Mouse (Mus musculus) embryonic facial prominence, embryonic 13.5 days (tissue): ENCODE measurements around the gene Kazn. TPM values are rescaled to one million over a fixed set of nuclear protein-coding genes. Genes with fewer than 3 reads are reported as not detected.

Source experiments
- ATAC-seq: fragments of 200-750 bp; cut with Nextera tagmentation; 2 replicates; pipeline ENCODE4 v1.8.0; 2017; ENCODE audit warnings: low read depth; ENCODE audit not compliant: insufficient number of reproducible peaks, insufficient read depth, low FRiP score, low TSS enrichment
- H3K27ac ChIP-seq: fragments of 300-500 bp; sonication (generic); 2 replicates; pipeline ENCODE4 v1.5.1; 2015; ENCODE audit warnings: moderate library complexity, mild to moderate bottlenecking, inconsistent platforms
- H3K27me3 ChIP-seq: fragments of 300-500 bp; sonication (generic); 2 replicates; pipeline ENCODE4 v1.6.1; 2015; ENCODE audit warnings: mild to moderate bottlenecking, inconsistent platforms
- H3K36me3 ChIP-seq: fragments of 300-500 bp; sonication (generic); 2 replicates; pipeline ENCODE4 v1.6.1; 2015; ENCODE audit warnings: mild to moderate bottlenecking, inconsistent platforms
- H3K4me1 ChIP-seq: fragments of 300-500 bp; sonication (generic); 2 replicates; pipeline ENCODE4 v1.6.1; 2015; ENCODE audit warnings: inconsistent platforms
- H3K4me2 ChIP-seq: fragments of 300-500 bp; sonication (generic); 2 replicates; pipeline ENCODE4 v1.6.1; 2015; ENCODE audit warnings: moderate library complexity, mild to moderate bottlenecking, inconsistent platforms
- H3K4me3 ChIP-seq: fragments of 300-500 bp; sonication (generic); 2 replicates; pipeline ENCODE4 v1.5.1; 2015; ENCODE audit warnings: mild to moderate bottlenecking, inconsistent platforms
- H3K9ac ChIP-seq: fragments of 300-500 bp; sonication (generic); 2 replicates; pipeline ENCODE4 v1.6.1; 2015; ENCODE audit warnings: mild to moderate bottlenecking, inconsistent platforms
- H3K9me3 ChIP-seq: fragments of 300-500 bp; sonication (generic); 2 replicates; pipeline ENCODE4 v1.6.1; 2016; ENCODE audit warnings: inconsistent platforms
- WGBS: fragments of 180-500 bp; shearing (Covaris S2); methylation state at CpG from one replicate; pipeline ENCODE4 v1.1.7; 2015; ENCODE audit warnings: mixed read lengths; 5-methylcytosine and 5-hydroxymethylcytosine counted together
- polyA plus RNA-seq: library from polyadenylated mRNA; unstranded; fragments of >200 nt; fragmentation: Nextera tagmentation; extraction: Ambion mirVana; gene quantifications from 2 replicates; pipeline ENCODE4 v1.2.1, GENCODE M21; 2015

Gene Kazn
- polyA plus RNA-seq, 1 experiment from 2014 or later: 13.2 TPM

DNA sequence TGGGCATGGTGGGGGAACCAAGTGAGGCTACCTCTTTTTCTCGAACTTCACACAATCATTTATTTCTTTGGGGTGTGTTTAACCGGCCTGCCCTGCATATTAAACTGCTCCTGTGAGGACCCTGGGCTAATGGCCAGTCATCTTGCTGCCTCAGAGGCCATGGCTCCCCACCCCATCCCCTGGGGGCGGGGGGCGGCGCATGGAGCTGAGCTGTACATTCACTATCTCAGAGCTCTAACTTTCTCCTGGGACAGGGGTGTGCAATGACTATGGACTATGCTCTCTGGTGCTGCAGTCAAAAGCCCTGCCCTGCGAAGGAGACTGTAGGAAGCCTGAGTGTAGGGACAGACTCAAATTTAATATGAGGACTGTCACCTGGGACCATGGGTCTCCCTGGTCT, 22.2 kb downstream of the Kazn start:
- Histone ChIP-seq H3K27ac (no peak overlapping the region), H3K4me2 (no peak overlapping the region), H3K27me3 (no peaks in the 10 kb centered on the region), H3K4me3 (no peak overlapping the region), H3K9me3 (no peaks in the 10 kb centered on the region), H3K4me1 (peaks cover 39% of the 10 kb centered on the region), H3K36me3 (no peaks in the 10 kb centered on the region), H3K9ac (no peak overlapping the region)
- ATAC-seq: no peak
- 82% methylated on average over 6 of the region's 6 CpGs for WGBS

DNA sequence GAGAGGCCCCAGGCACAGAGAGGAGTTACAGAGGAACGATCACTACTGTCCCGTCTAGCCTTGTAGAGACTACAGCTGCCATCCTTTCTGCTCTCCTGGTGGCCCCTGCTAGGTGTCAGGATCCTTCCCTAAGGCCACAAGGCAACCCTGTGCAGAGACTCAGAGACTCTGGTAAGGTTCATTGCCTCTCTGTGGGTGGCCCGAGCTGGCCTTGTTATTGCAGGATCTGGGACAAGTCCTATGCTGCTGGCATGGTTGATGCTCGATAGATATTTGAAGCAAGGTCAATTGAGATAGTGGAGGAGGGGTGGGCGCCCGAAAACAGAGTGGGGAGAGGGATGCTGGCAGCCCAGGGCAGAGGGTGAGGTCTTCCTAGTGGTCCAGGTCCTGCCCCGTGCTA, 23.4 kb downstream of the Kazn start:
- no peaks in the 10 kb centered on the region for H3K9me3 ChIP-seq
- no peak for ATAC-seq
- H3K9ac ChIP-seq: no peak overlapping the region
- no peaks in the 10 kb centered on the region for H3K27me3 ChIP-seq
- no peak overlapping the region for H3K4me2 ChIP-seq
- WGBS: 76% methylated on average over 7 of the region's 7 CpGs
- H3K27ac ChIP-seq: no peak overlapping the region
- H3K36me3 ChIP-seq: no peaks in the 10 kb centered on the region
- H3K4me3 ChIP-seq: no peak overlapping the region
- H3K4me1 ChIP-seq: peaks cover 26% of the 10 kb centered on the region

DNA sequence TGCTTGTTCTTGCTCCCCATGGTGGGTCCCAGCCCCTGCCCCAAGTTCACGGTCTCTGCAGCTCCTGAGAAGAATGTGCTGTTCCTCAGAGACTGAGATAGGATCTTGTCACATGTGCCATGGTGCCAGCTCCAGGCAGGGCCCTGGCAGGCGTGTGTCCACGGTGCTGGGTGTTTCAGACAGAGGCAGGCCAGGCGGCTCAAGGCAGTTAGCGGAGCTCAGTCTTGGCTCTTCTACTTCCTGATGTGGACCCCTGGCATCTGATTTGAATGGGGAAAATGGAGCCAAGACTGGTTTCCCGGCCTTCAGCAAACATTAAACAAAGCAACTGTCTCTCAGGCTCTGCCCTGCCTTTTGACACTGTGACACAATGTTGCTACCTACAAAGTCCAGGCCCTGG, 24.7 kb downstream of the Kazn start:
- no peak overlapping the region for H3K4me3 ChIP-seq
- H3K27ac ChIP-seq: peak overlapping the region; percentile 44
- no peaks in the 10 kb centered on the region for H3K36me3 ChIP-seq
- peaks cover 24% of the 10 kb centered on the region for H3K4me1 ChIP-seq
- no peak for ATAC-seq
- H3K9ac ChIP-seq: no peak overlapping the region
- no peak overlapping the region for H3K4me2 ChIP-seq
- 78% methylated on average over 6 of the region's 6 CpGs for WGBS
- no peaks in the 10 kb centered on the region for H3K9me3 ChIP-seq
- no peaks in the 10 kb centered on the region for H3K27me3 ChIP-seq

DNA sequence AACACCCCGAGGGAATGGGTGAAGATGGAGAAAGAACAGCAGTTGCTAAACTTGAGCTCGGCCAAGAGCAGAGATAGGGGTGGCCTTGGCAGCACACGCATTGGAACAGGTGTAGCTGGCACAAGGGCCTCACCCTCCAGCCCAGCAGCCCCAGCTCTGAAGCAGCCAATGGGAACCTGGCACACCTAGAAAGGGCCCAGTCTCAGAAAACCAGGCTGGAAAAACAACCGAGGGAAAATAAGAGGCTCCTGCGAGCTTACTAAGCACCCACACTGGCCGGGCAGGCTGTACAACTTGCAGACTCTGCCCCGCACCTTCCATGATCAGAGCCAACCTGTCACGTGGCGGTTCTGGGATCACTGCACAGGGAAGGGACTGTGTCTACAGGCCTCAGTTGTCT, 26.8 kb downstream of the Kazn start:
- Histone ChIP-seq H3K4me1 (peaks cover 17% of the 10 kb centered on the region), H3K27me3 (no peaks in the 10 kb centered on the region), H3K9me3 (no peaks in the 10 kb centered on the region), H3K27ac (no peak overlapping the region), H3K4me2 (no peak overlapping the region), H3K9ac (no peak overlapping the region), H3K4me3 (no peak overlapping the region), H3K36me3 (peaks cover 16% of the 10 kb centered on the region)
- no peak for ATAC-seq
- WGBS: 73% methylated on average over 9 of the region's 9 CpGs

DNA sequence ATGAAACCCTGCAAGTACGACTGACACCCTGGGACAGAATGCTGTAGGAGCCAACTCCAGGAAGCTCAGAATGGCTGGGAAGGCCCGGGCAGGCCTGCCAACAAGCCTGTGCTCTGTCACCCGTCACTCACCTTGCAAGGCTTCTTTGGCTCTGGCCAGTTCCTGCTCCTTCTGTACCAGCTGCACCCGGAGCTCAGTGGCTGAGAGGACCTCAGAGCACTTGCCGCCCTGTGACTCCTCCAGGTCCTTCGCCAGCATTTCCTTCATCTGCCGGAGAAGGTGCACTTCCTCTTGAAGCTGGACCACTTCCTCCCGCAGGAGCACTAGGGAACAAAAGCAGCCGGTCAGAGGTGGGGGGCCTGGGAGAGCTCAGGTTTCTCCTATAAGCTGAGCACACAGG, 29.3 kb downstream of the Kazn start:
- Histone ChIP-seq H3K36me3 (peaks cover 16% of the 10 kb centered on the region), H3K27me3 (no peaks in the 10 kb centered on the region), H3K4me1 (peaks cover 14% of the 10 kb centered on the region), H3K4me2 (no peak overlapping the region), H3K9me3 (no peaks in the 10 kb centered on the region), H3K27ac (no peak overlapping the region), H3K9ac (no peak overlapping the region), H3K4me3 (no peak overlapping the region)
- 58% methylated on average over 9 of the region's 9 CpGs for WGBS
- no peak for ATAC-seq

DNA sequence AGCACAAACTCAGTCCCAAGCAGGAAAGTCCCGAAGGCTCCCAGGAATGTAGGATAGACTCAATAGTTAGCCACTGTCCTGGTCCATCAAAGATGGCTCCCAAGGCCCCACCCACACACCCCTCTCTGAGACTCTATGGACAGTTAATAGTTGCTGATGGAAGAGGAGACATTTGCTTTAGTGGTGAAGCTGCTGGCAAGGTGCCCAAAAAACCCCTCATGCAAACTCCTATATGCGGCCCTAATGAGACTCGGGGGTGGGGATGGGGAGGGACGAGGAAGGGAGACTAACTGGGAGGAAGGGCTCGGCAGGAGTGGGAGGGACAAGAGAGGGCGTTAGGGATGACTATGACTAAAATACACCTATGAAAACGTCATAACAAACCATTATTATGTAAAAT, 29.7 kb downstream of the Kazn start:
- peaks cover 14% of the 10 kb centered on the region for H3K4me1 ChIP-seq
- no peak overlapping the region for H3K27ac ChIP-seq
- WGBS: 67% methylated on average over 7 of the region's 7 CpGs

DNA sequence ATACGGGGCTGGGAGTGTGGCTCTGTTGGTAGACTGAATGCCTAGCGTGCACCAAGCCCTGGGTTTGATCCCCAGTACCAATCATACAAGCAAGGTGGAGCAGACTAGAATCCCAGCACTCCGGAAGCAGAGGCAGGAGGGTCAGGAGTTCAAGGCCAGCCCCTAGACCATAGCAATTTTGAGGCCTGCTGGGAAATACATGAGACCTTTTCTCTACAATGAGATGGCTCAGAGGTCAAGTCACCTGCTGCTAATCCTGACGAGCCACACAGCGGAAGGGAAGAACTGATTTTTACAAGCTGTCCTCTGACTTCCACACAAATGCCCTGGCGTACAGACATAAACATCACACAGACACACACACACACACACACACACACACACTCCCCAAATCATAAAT, 33.5 kb downstream of the Kazn start:
- H3K9ac ChIP-seq: no peak overlapping the region
- H3K4me2 ChIP-seq: no peak overlapping the region
- no peak overlapping the region for H3K27ac ChIP-seq
- H3K4me1 ChIP-seq: peaks cover 7% of the 10 kb centered on the region
- H3K9me3 ChIP-seq: 0 out of 2 replicates have a peak, but pooled peaks cover 4% of the 10 kb centered on the region
- WGBS: 91% methylated on average over 6 of the region's 6 CpGs
- H3K36me3 ChIP-seq: peaks cover 23% of the 10 kb centered on the region
- no peaks in the 10 kb centered on the region for H3K27me3 ChIP-seq
- ATAC-seq: no peak
- H3K4me3 ChIP-seq: no peak overlapping the region

More for the DNA sequence above, 29.7 kb downstream of the Kazn start:
- Histone ChIP-seq H3K36me3 (peaks cover 16% of the 10 kb centered on the region), H3K9me3 (no peaks in the 10 kb centered on the region), H3K27me3 (no peaks in the 10 kb centered on the region), H3K4me3 (no peak overlapping the region), H3K4me2 (no peak overlapping the region), H3K9ac (no peak overlapping the region)
- no peak for ATAC-seq

DNA sequence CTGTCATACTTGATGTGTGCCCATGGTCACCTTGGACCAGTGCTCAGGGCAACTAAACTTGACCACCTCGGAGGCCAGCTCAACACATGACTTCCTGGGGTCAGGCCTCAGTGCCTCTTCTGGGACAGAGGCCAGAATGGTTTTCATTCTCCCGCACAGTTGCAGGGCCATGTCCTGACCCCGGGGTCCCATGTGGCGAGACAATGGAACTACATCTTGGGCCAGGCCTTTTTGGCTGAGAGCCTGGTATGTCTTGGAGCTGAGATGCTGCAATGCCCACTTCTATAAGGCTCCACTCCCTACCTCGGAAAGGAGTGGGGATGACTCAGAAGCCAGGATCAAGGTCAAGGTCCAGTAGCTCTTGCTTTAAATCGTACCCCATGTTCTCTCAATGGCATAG, 42.6 kb downstream of the Kazn start:
- no peak for ATAC-seq
- H3K27ac ChIP-seq: no peak overlapping the region
- H3K36me3 ChIP-seq: peaks cover 10% of the 10 kb centered on the region; the same call in 1 of the 2 replicates
- H3K4me3 ChIP-seq: no peak overlapping the region
- H3K9me3 ChIP-seq: 0 out of 2 replicates have a peak, but pooled peaks cover 3% of the 10 kb centered on the region
- H3K4me1 ChIP-seq: peaks cover 5% of the 10 kb centered on the region; the same call in 1 of the 2 replicates
- 74% methylated on average over 6 of the region's 6 CpGs for WGBS
- no peaks in the 10 kb centered on the region for H3K27me3 ChIP-seq
- no peak overlapping the region for H3K4me2 ChIP-seq
- H3K9ac ChIP-seq: no peak overlapping the region

DNA sequence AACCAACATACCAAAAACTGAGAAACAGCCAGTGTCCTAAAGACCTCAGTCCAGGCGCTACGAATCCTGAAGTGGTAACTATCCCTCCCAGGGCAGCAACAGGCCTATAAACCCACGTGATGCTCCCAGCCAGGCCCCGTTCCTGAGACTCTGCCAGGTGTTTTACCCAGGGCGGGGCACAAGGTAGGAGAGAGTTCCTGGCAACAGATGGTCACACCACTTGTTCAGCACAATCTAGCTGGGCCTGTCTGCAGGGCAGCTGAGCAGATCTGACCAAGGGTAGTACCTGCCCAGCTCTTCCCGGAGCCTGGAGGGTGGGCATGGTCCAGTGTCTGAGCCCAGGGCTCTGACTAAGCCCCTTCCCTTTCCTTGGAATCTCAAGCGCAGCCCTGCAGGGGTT, 45.4 kb downstream of the Kazn start:
- Histone ChIP-seq H3K4me1 (peaks cover 5% of the 10 kb centered on the region; the same call in 1 of the 2 replicates), H3K27ac (no peak overlapping the region), H3K4me3 (no peak overlapping the region), H3K27me3 (no peaks in the 10 kb centered on the region), H3K9ac (no peak overlapping the region), H3K9me3 (no peaks in the 10 kb centered on the region), H3K4me2 (no peak overlapping the region), H3K36me3 (no peaks in the 10 kb centered on the region)
- no peak for ATAC-seq
- WGBS: 78% methylated on average over 7 of the region's 7 CpGs

DNA sequence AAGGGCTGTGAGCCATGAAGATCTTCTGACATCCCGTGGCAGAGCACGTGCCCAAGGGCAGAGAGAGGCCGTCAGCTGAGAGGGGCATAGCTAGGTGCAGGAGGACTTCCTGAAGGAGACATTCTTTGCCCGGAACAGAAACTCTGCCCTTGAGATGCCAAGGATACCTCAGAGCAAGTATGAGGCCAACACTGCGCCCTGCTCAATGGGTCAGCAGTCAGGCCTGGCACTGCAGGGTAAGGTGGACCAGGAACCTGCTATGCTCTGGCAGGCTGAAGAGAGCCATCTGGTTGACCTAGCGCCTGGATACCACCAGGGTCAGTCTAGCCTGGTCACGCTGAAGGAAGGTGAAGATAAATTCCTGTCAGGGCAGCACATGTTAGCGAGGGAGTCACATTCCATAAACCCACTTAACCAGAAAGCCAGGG, 46.0 kb downstream of the Kazn start:
- WGBS: 87% methylated on average over 8 of the region's 8 CpGs

DNA sequence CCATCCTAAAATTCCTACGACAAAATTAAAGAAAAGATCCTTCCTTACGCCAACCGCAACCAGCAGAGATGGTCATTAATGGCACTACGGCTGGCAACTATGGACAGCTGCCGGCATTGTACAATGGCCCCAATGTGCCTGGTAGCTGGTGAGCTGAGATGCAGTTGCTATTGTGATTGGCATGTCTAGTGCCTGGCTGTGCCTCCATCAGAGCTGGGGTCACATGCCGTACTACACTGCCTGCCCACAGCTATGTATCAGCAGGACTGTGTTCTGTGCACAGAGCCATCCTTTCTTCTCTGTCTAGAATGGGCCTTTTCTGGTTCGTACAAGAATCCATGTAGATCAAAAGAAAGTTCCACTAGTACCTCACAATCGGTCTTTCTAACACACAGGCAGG, 49.2 kb downstream of the Kazn start:
- H3K4me2 ChIP-seq: no peak overlapping the region
- H3K4me3 ChIP-seq: no peak overlapping the region
- no peaks in the 10 kb centered on the region for H3K9me3 ChIP-seq
- H3K9ac ChIP-seq: no peak overlapping the region
- ATAC-seq: no peak
- no peaks in the 10 kb centered on the region for H3K36me3 ChIP-seq
- 90% methylated on average over 8 of the region's 8 CpGs for WGBS
- no peak overlapping the region for H3K27ac ChIP-seq
- peaks cover 9% of the 10 kb centered on the region; the same call in 1 of the 2 replicates for H3K4me1 ChIP-seq
- H3K27me3 ChIP-seq: no peaks in the 10 kb centered on the region

More for the DNA sequence above, 46.0 kb downstream of the Kazn start:
- H3K9me3 ChIP-seq: no peaks in the 10 kb centered on the region
- no peaks in the 10 kb centered on the region for H3K27me3 ChIP-seq
- H3K4me3 ChIP-seq: no peak overlapping the region
- ATAC-seq: no peak
- H3K9ac ChIP-seq: no peak overlapping the region
- no peak overlapping the region for H3K27ac ChIP-seq
- no peaks in the 10 kb centered on the region for H3K36me3 ChIP-seq
- H3K4me1 ChIP-seq: peaks cover 5% of the 10 kb centered on the region; the same call in 1 of the 2 replicates
- H3K4me2 ChIP-seq: no peak overlapping the region

DNA sequence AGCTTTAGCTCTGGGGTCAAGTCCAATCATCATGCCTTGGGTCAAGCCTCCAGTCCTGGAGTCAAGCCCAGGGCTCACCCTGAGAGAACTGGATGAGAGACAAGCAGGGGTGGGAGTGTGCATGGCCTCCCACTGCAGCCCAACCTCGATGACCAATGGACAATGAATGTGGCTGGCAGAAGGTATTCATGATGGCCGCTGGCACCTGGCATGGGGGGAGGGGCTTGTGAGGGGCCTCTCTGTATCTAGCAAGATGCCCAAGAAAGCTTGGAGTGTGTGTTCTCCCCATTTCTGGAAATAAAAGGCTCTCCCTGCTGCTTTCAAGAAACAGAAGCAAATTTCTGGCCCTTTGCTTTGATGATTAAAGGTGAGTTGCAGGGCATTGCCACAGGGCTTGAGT, 50.7 kb downstream of the Kazn start:
- 90% methylated on average over 2 of the region's 2 CpGs for WGBS
- no peaks in the 10 kb centered on the region for H3K36me3 ChIP-seq
- 0 out of 2 replicates have a peak, but pooled peaks cover 3% of the 10 kb centered on the region for H3K4me1 ChIP-seq
- H3K27me3 ChIP-seq: no peaks in the 10 kb centered on the region
- no peak overlapping the region for H3K27ac ChIP-seq
- H3K9me3 ChIP-seq: no peaks in the 10 kb centered on the region
- H3K9ac ChIP-seq: no peak overlapping the region
- H3K4me2 ChIP-seq: no peak overlapping the region
- no peak for ATAC-seq
- H3K4me3 ChIP-seq: no peak overlapping the region

DNA sequence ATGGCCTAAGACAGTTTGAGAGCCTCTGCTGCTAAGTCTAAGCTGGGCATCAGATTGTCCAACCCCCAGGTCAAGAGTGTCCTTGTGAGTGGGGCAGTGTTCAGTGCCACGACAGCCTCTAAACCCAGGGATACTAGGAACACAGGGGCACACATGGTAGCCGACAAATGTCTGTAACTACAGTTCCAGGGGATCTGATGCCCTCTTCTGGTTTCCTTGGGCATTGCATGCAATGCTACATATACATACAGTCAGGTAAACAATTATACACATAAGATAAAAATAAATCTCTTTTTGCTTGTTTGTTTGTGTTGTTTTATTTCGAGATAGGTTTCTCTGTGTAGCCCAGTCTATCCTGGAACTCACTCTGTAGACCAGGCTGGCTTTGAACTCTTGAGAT, 53.0 kb downstream of the Kazn start:
- no peak overlapping the region for H3K4me3 ChIP-seq
- WGBS: 97% methylated on average over 3 of the region's 3 CpGs
- no peak overlapping the region for H3K9ac ChIP-seq
- H3K27ac ChIP-seq: no peak overlapping the region
- no peaks in the 10 kb centered on the region for H3K9me3 ChIP-seq
- no peak overlapping the region for H3K4me2 ChIP-seq
- H3K27me3 ChIP-seq: no peaks in the 10 kb centered on the region
- ATAC-seq: no peak
- no peaks in the 10 kb centered on the region for H3K36me3 ChIP-seq
- H3K4me1 ChIP-seq: peaks cover 15% of the 10 kb centered on the region
